Comparison of ENCODE assay signal across 20 mouse cellular contexts in the genomic region with DNA sequence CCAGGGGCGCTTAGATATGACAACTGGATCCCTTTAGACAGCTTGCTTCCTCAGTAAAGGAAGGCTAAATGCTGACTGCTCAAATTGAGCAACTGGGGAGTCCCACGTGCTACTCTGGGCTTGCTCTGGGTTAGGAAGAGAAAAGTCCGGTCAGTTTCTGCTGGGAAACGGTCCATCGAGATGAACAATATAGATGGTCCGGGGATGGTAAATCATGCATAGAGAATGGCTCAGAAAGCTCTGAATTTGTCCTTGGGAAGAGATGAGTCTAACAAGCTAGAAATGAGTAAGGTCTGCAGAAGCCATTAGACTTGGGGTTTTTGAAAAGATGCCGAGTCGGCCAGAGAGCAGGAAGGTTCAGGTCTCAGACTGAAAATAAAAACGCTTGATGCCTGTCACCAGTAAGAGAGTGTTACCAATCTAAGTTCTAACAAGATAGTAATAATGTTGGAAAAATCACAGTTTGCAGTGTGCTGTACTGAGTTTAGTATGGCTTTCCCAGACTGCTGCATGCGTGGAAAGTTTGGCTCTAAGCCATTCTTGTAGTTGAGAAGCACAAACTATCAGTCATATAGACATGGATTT.
DNase-seq lines count a peak whose midpoint lies in the region; ATAC-seq and TF ChIP-seq lines count a peak whose summit lies in the region.
"Had no signal": no experiment of that assay in that cellular context is flagged by ENCODE, and none has a peak within 500 bp of the region (broad histone marks: within the 10 kb centered on the region; RNA-seq: fewer than 3 reads in every experiment).

No protein-coding gene starts in this region.

- intact Hi-C loops in heart, adult 2 months (cut with DNase I), result no loop called here

- peak; percentile 46; the same call in 1 of the 2 replicates for ATAC-seq in limb, embryonic 13.5 days (ENCODE audit: low FRiP score, low read depth)
- ATAC-seq: CD4-positive, CD25-positive, alpha-beta regulatory T cell, adult 4 months; forebrain, embryonic 13.5 days; forebrain, embryonic 15.5 days; forebrain, postnatal 0 days had no signal

- WGBS in heart, adult 2 months, result 88% methylated on average over 10 of the region's 10 CpGs
- WGBS in limb, embryonic 13.5 days, result 83% methylated on average over 10 of the region's 10 CpGs
- whole genome bisulfite sequencing in limb, embryonic 10.5 days, result 96% methylated on average over 10 of the region's 10 CpGs

- peak; percentile 58 for DNase-seq in heart, adult 11 months
- no peak for DNase-seq in heart, adult 2 months
- DNase-seq in limb, embryonic 10.5 days (ENCODE audit: low spot score), result no peak
- no peak for DNase-seq in adrenal gland, postnatal 4 days (ENCODE audit: low spot score in 2 of 2)
- DNase-seq: adrenal gland, adult 2 months; adrenal gland, postnatal 10 days; adrenal gland, postnatal 25 days; B cell, adult 2 months; cerebellum, adult 11-12 months; cerebellum, adult 2 months; cerebellum, adult 9-10 months; cerebellum, postnatal 10 days; cerebellum, postnatal 25 days; forebrain, postnatal 0 days had no signal

- H3K4me3 ChIP-seq in heart, adult 2 months, result no peak overlapping the region
- no peak overlapping the region for H3K4me3 ChIP-seq in limb, embryonic 13.5 days
- H3K4me3 ChIP-seq in limb, embryonic 10.5 days, result no peak overlapping the region
- H3K4me3 ChIP-seq: embryonic facial prominence, embryonic 10.5 days; embryonic facial prominence, embryonic 12.5 days; forebrain, embryonic 13.5 days; forebrain, embryonic 15.5 days had no signal

- no peak for TF ChIP-seq EP300 in heart, adult 2 months (IDR thresholded peaks at IDR 0.05; ENCODE audit: insufficient read depth, low read depth, low read length)

- H3K79me2 ChIP-seq in heart, adult 2 months (replicated peaks; ENCODE audit: control insufficient read depth, insufficient read depth, low read length), result no peaks in the 10 kb centered on the region

- H3K36me3 ChIP-seq in heart, adult 2 months (ENCODE audit: control insufficient read depth, insufficient read depth, low read length), result no peaks in the 10 kb centered on the region
- no peaks in the 10 kb centered on the region for H3K36me3 ChIP-seq in limb, embryonic 13.5 days
- H3K36me3 ChIP-seq in limb, embryonic 10.5 days, result no peaks in the 10 kb centered on the region
- H3K36me3 ChIP-seq: embryonic facial prominence, embryonic 10.5 days; embryonic facial prominence, embryonic 12.5 days; forebrain, embryonic 15.5 days had no signal

- no peak overlapping the region for H3K4me2 ChIP-seq in limb, embryonic 13.5 days (replicated peaks)
- H3K4me2 ChIP-seq: embryonic facial prominence, embryonic 12.5 days; forebrain, embryonic 13.5 days; forebrain, embryonic 15.5 days had no signal

- TF ChIP-seq CTCF in heart, adult 2 months (IDR thresholded peaks at IDR 0.05), result no peak

- no peaks in the 10 kb centered on the region for H3K9me3 ChIP-seq in limb, embryonic 13.5 days
- H3K9me3 ChIP-seq in limb, embryonic 10.5 days (replicated peaks), result no peaks in the 10 kb centered on the region
- H3K9me3 ChIP-seq: embryonic facial prominence, embryonic 10.5 days; embryonic facial prominence, embryonic 12.5 days; forebrain, embryonic 13.5 days; forebrain, embryonic 15.5 days had no signal

- no peak for TF ChIP-seq POLR2A in heart, adult 2 months (IDR thresholded peaks at IDR 0.05; ENCODE audit: insufficient read depth, low read depth, low read length)

- H3K27ac ChIP-seq in heart, adult 2 months, result no peak overlapping the region
- H3K27ac ChIP-seq in limb, embryonic 13.5 days, result no peak overlapping the region
- no peak overlapping the region for H3K27ac ChIP-seq in limb, embryonic 10.5 days
- H3K27ac ChIP-seq: embryonic facial prominence, embryonic 10.5 days; embryonic facial prominence, embryonic 12.5 days; forebrain, embryonic 13.5 days; forebrain, embryonic 15.5 days had no signal

- no peaks in the 10 kb centered on the region for H3K4me1 ChIP-seq in heart, adult 2 months (ENCODE audit: control insufficient read depth, insufficient read depth, low read length)
- H3K4me1 ChIP-seq in limb, embryonic 13.5 days, result no peaks in the 10 kb centered on the region
- no peaks in the 10 kb centered on the region for H3K4me1 ChIP-seq in limb, embryonic 10.5 days
- H3K4me1 ChIP-seq: embryonic facial prominence, embryonic 10.5 days; embryonic facial prominence, embryonic 12.5 days; forebrain, embryonic 13.5 days; forebrain, embryonic 15.5 days had no signal

- H3K27me3 ChIP-seq in heart, adult 2 months (ENCODE audit: control insufficient read depth, insufficient read depth, low read length), result no peaks in the 10 kb centered on the region
- no peaks in the 10 kb centered on the region for H3K27me3 ChIP-seq in limb, embryonic 13.5 days
- no peaks in the 10 kb centered on the region for H3K27me3 ChIP-seq in limb, embryonic 10.5 days (ENCODE audit: low read depth, poor library complexity, severe bottlenecking)
- H3K27me3 ChIP-seq: embryonic facial prominence, embryonic 12.5 days; forebrain, embryonic 13.5 days; forebrain, embryonic 15.5 days had no signal

- no peak overlapping the region for H3K9ac ChIP-seq in heart, adult 2 months (ENCODE audit: low read depth, low read length)
- no peak overlapping the region for H3K9ac ChIP-seq in limb, embryonic 13.5 days
- H3K9ac ChIP-seq: embryonic facial prominence, embryonic 12.5 days; forebrain, embryonic 13.5 days; forebrain, embryonic 15.5 days; forebrain, postnatal 0 days had no signal
